Mouse (Mus musculus) retina, adult 2 months (tissue): ENCODE results near the gene Dusp14.

Experiments used
- DNase-seq: peaks from one replicate; pipeline ENCODE4 v3.0.0-alpha.2; 2012; ENCODE audit warnings: low read depth, low spot score

Gene Dusp14

DNA sequence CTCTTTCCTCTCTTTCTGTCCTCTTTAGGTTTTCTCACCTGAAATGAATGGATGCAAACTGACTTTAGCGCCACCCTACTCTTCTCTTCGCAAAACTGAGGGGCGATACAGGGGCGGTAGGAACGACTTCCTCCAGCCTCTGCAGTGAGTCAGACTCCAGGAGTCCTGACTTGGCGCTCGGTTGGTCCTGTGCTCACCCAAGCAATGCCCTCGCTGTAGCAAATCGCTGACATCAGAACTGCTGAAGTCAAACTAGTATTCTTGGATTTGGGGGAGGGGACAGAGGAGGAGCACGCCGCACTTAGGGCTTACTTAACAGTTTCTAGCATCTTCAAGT lies at the start of gene Dusp14:
Dusp14 (minus strand) TSS at position 228 of the 337 bp plus-strand sequence.
- no peak for DNase-seq

DNA sequence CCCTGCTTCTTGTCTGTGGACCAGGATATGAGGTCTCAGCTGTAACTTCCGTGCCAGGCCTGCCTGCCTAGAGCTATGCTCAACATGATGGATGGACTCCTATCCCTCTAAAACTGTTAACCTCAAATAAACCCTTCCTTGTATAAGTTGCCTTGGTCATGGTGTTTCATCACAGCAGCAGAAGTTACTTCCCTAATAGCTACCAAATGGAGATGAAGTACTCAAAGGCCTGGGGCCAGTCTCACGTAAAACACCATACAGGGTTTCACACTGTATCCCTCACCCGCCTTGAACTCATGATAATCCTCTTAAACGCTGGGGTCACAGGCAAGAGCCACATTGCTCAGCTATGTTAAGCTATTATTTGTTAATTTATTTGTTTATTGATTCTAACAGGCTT lies 48.4 kb upstream of the Dusp14 start:
- no peak for DNase-seq

DNA sequence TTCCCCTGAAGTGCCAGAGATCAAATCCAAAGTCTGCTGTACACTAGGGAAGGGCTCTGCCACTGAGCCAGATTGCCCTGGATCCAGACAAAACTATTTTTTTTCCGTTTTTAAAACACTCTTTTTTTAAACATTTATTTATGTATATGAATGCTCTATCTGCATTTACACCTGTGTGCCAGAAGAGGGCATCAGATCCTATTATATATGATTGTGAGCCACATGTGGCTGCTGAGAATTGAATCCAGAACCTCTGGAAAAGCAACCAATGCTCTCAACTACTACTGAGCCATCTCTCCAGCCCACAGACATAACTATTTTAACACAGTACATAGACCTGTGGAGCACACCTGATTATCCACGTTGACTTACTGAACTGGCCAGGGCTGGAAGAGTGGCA lies 47.2 kb upstream of the Dusp14 start:
- no peak for DNase-seq

DNA sequence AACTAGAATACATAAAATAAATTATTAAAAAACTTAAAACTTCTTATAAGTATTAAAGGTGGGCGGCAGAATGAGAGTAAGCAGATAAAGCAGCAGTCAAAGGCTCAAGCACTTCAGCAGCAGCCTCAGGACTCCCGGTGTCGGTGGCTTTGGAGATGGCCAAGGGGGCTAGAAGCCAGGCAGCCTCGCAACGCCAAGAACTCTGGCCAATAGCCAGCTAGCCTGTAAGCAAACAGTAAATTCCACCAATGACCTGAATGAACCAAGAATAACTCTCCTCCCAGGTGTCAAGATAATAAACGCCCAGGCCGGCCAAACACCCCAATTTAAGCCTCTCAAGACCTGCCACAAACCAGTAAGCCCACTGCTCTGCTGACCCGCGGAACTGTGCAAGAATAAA lies 46.6 kb upstream of the Dusp14 start:
- DNase-seq = no peak

DNA sequence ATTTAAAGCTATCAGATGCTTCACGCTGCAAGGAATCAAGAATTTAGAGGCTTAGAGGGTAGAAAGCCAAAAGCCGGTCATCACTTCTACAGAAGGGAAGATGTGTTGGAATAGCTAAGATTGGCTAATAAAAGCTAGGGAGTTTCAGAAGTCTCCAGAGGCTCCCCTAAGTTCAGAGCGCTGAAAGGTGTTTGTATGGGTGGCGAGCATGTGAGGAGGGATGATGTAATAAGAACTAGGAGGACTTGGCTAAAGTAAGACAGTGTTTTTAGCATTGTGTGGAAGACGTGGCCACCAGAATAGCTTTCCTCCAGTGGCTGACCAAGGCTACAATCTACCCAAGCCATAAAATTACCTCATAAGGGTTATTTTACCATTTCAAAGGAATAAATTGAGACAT lies 44.6 kb upstream of the Dusp14 start:
- DNase-seq = no peak

DNA sequence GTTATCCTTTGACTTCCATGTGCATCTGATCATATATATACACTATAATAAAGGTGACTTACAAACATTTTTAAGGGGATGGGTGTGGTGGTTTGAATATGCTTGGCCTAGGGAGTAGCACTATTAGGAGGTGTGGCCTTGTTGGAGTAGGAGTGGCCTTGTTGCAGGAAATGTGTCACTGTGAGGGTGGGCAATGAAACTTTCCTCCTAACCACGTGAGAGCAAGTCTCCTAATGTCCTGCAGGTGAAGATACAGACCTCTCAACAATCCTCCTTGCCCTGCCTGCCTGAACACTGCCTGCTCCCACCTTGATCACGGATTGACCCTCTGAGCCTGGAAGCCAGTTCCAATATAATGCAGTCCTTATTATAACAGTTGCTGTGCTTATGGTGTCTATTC lies 38.1 kb upstream of the Dusp14 start:
- DNase-seq = no peak

DNA sequence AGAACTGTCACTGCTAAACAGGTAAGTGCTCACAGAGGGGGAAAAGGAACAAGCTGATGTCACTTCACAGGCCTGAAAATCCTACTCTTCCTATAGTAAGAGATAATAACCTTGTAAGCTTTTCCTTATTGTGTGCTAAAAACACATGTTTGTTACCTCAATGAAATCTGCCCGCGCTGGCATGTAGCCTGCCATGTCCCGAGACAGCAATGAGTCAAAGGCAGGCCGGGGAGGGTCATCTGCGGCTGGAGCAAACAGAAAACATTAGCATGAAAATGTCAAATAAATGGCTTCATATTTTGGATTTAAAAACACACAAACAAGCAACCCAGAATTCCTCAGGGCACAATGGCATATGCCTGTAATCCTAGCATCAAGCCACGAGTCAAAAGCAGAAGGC lies 35.0 kb upstream of the Dusp14 start:
- no peak for DNase-seq

DNA sequence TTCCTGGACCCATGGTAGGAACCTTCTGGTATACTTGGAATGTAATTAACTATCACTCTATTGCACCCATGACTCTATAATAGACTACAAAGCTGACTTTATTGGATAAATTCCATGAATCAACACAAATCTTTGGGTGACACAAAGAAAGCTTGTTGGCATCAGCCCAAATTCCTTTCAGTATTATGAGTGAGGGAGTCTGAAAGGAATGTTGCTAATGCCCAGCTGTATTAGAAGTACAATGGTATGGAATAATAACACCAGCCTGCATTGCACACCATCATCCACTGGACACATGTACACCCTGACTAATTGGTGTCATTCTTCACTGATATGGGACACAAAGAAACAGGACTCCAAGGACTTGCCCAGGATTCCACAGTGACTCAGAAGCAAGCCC lies 32.1 kb upstream of the Dusp14 start:
- DNase-seq = no peak

DNA sequence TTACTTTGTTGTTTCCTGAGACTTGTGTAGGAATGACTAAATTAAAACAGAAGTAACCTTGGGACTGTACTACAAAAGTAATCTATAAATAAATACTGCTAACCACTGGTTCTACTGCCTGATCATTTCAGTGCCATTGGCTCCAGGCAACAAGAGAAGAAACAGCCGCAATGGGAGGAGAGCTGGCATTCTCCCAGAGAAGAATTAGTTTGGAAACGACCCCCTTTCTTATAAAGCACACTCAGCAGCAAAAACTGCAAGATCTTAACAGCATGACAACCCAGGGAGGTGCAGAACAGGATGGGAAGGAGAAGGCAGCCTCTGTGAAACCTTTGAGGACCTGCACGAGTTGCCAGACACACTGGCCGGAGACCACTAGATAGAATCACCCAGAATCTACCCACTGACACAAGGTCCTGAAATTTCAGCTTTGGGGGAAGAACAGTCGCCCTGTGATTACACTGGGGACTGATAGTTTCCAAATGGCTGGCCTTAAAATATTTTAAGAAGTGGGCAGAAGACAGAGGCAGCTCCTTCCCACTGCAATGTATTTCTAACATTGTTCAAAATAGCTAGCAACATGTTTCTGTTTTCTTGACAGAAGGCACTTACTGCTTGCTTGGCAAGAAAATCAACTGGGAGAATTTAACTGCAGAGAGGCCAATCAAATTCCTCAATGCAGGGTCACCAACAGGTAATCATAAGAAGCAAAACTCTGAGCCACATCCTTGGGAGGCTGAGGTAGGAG lies 28.4 kb upstream of the Dusp14 start:
- no peak for DNase-seq

DNA sequence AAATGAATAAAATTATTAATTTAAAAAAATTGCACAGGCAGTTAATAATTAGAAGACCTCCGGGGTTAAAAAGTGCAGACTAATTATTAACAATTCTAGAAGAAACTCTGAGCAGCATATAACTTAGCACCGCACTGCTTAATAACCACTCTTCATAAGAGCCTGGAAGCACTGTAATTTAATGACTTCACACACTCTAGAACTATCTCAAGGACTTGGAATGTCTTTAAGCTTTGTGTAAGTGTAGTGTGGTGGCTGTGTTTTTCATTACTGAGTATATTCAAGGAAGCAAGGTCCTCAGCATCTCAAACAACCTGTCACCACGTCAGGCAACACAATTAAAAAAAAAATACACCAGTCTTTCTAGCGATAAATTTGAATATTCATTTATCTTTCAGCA lies 26.0 kb upstream of the Dusp14 start:
- no peak for DNase-seq

DNA sequence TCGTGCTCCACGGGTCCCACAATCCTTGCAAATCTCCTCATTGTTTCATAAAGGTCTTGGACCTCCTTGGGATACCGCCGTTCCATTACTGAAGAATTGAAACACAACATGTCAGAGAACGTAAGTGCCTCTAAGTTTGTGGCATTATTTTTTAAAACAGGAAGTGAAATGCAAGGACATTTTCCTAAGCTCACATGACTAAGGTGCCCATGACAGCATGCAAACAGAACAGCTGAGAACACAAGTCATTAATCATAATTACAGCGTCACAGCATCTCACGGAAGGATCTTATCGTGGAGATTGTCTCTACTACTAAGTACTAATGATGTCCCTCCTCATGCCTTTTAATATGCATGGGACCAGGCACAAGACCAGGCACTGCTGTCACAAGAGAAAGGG lies 21.5 kb upstream of the Dusp14 start:
- DNase-seq = no peak

DNA sequence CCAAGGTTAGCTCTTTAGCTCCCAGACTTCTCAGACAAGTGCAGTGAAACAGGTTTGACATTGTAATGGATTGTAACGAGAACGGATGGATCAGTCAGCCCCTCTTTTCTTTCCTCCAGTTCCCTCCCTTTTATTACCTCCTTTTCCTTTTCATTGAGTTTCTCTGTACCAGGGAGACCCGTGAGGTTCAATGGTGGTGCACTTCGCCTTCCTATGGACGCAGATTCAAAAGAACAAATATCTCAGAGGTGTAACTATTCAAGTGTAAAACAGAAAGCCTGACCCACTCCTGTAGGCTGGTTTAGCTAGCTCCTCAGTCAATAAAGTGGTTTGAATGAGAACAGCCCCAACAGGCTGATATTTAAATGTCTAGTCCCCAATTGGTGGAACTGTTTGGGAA lies 12.8 kb upstream of the Dusp14 start:
- no peak for DNase-seq

DNA sequence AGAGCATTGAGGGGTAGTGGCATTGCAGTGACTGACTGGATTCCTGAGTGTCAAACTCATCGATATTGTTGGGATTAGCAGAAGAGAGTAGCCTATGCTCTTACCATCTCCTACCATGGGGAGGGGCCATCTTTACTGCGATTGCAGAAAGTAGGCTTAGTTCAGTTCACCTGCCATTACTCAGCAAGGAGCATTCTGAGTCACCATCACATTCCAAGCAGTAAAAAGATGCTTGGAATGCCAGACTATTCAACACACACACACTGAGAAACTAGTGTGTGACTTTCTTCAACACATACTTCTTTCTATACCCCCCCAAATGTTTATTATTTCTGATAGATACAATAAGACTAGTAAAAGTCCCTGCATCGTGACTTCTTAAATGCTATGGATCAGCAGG lies 11.3 kb upstream of the Dusp14 start:
- no peak for DNase-seq

DNA sequence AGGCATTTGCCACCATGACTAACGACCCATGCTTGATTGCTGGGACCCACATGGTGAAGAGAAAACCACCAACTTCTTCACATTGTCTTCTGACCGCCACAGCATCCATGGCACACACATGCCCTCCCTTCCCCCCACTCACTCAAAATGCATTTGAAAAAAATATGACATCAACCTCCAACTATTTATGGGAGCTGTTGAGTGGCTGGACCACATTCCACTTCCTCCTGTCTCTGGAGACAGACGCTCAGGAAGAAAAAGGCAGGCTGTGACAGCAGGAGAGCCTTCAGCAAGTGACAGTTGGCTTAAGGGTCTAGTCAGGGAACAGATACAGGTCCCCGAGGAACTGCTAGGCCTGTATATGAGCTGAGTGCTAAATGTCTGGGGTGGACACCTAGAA lies 10.8 kb upstream of the Dusp14 start:
- no peak for DNase-seq

DNA sequence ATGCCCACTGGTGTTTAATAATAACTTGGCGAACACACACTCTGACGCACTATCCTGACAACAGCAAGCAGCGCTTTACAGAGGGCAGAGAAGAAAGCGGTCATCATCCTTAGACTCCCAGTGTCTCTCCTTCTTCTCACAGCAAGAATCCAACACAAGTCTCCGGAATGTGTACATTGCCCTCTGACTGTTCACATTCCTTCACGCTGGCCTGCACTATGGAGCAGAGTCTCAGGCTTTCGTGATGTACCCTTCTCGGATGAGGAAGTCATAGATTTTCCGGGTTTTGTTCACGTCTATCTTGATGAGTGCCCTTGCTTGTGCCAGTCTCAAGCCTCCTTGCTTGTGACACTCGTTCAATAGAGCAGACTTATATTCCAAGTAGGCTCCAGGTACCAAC lies 10.3 kb upstream of the Dusp14 start:
- DNase-seq = no peak

DNA sequence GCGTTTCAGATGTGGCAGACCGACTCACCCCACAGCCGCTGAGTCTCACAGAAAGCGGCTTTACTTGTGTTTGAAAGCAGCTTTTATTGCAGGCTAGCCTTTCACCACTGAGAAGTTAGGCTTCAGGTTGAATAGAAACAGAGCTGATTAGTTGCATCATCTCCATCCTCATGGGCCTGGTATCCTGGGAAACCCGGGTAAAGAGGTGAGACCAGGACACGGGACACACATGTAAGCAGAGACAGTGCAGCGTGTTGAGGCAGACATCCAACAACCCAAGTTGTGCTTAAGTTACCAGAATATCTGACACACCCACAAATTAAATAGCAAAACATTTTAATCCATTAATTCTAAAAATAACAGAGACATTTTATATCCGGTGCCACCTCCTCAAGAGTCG lies 9.5 kb upstream of the Dusp14 start:
- DNase-seq = no peak

DNA sequence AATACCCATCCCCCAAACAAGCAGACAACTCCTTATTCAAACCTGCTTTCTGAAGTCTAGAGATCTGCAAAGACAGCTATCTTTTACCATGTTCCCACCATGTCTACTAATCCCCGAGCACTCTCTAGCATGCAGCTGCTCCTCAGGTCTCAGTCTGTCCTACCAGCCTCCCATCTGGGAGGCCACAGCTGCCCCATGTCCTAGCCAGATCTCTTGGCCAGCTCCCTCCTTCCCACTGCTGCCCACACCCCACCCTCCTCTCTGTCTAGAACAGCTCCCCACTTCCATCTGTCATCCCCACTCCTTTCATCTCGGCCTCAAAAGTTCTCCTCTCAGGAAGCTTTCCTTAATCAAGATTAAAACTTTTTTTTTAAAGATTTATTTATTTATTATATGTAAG lies 7.9 kb upstream of the Dusp14 start:
- DNase-seq = no peak

DNA sequence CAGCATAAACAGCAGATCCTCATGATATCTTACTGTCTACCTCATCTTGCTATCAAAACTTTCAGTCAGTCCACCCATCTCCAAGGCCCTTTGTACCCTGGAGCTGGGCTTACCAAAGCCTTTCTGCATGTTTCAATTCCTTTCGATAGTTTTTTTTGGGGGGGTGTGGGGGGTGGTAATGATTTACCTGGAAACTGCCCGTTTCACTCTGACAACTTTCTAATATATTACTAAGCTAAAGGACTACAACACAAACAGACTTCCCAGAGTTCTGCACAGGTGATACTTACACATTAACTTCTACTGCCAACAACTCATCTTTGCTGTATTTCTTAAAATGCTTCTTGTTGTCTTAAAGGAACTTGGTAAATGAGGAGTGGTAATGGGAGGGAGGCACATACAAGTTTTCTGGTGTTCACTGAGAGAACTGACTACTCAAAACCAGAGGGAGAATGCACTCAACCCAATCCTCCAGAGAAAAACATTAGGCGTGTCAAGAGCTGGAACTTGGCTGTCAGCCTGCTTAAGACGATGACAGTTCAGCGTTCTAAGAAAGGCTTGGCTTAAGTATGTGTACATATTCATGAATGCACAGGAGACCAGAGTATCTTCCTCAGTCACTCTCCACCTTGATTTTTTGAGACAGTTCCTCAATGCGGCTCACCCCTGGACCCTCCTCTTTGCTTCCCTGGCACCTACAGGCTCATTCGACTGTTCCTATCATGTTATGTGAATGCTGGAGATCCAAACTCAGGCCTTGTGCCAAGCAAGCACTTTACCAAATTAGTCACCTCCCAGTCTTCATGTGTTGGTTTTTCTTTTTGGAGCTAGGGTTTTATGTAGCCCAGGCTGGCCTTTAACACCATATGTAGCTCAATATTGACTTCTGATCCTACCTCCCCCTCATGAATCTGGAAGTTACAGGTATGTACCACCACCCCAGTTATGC lies 5.0 kb upstream of the Dusp14 start:
- no peak for DNase-seq

DNA sequence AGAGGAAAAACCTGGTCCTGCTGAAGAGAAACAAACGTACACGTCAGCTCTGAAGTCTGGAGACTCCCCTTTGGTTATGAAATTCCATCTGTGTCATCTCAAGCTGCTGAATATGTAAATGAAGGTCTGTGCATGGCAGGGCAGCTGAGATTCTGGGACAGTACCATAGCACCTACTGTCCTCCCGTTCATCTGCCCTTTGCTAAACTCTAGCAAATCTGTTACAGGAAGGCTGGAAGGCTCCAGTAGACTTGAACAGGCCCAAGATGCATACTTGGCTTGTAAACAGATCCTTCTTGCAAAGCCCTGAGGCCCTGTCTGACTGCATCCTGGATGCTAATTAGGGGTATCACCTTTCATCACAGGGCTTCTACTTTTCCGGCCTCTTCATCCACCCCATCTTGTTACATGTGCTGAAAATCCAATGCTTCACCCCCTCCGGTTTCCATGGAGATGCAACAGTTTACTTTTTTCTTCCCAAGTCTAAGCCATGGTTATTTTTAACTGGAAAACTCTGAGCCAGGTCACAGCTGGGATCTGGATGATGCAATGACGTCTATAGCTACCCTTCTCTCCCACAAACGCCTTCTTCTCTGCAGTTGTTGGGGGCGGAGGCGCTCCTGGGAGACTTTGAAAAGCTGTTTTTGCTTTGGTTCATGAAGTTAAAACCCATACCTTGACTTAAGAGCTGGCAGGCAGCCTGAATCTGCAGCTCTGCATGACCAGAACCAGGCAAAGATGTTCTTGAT lies 4.0 kb upstream of the Dusp14 start:
- DNase-seq = no peak

DNA sequence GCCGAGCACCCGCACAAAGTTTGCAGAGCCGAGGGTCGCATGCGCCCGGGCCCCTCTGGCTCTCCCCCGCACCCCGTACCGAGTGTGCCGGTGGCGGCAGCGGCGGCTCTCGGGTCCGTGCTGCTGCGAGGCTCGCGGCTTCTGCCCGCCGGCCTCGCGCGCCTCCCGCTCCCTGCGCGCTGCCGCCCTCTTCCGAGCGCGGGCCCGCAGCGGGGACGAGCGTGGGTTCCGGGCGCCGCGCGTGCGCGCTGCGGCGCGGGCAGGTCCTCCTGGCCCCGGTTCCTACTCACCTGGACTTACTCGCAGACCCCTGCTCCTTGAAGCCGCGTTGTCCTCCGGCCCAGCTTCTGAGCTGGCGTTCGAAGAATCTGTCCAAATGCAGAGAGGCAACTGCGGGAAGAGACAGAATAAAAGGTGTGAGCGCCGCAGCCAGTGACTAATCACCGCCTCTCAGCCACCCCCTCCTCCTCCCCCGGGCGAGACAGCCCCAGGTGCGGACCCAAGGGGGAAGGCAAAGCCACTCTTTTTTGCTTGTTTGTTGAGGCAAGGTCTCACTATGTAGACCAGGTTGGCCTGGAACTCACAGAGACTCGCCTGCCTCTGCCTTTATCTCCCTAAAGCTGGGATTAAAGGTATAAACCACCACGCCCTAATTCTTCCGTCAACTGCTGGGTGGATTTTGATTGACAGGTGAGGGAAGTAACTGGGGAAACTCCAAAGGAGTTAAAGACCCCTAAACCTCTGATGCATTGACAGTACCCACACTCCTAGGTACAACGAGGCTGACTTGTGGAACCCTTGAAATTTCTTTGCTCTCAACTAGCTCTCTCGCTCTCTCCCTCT lies 649 bp downstream of the Dusp14 start:
- peak; percentile 66 for DNase-seq

DNA sequence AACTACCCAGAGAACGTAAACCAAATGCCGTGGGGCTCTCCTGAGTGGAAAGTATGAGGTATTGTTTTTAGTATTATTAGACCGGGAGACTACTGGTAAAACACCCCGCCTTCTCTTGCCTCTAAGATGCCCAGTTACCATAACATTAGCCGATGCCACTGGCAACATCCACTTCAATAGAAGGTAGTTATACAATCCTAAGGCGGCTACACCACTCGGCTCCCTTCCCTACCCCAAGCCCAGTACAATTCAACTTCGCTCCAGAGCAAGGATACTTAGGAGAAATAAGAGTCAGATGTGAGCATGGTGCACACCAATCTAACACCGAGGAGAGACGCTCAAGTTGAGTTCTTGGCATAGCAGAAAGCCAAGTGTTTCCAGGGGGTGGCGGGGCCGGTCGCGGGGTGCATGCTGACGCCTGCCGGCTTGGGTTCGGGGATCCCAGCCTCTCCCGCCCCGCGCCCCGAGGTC lies 1.3 kb downstream of the Dusp14 start:
- DNase-seq = no peak
